Mouse (Mus musculus): ENCODE results near the gene Ghrh. TPM values are rescaled to one million over a fixed set of nuclear protein-coding genes. Genes with fewer than 3 reads are reported as not detected.

Ghrh gene
- total and polyA plus RNA-seq, 3 experiments, result not detected

DNA sequence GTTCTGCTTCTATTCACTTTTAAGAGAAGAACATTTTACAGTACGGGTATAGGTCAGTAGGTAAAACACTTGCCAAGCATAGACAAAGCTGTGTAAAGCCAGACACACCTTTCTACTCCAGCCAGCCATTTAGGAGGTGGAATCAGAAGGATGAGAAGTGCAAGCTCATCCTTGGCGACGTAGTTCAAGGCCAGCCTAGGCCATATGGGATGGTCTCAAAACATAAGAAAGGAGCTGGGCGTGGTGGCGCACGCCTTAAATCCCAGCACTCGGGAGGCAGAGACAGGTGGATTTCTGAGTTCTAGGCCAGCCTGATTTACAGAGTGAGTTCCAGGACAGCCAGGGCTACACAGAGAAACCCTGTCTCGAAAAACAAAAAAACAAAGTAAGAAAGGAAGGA lies 37.7 kb downstream of the Ghrh start:
- in situ Hi-C loops (cut with MboI; ENCODE audit: low pct_ligation_motif_present, low pct_unique_long_range_greater_than_20kb, low sequenced_read_pairs), result no loop called here
- H3K27ac ChIP-seq (ENCODE audit: insufficient read depth, low read depth), result no peak overlapping the region
- H3K4me3 ChIP-seq (replicated peaks in 1 of 3; ENCODE audit: low read depth in 2 of 3, low read length in 2 of 3, poor library complexity in 1 of 3), result no peak overlapping the region
- no peaks in the 10 kb centered on the region for H3K27me3 ChIP-seq (replicated peaks)
- dilution Hi-C loops (cut with MboI; ENCODE audit: extremely low pct_ligation_motif_present, extremely low pct_unique_long_range_greater_than_20kb, low sequenced_read_pairs), result no loop called here
- no peak overlapping the region for H3K9ac ChIP-seq (ENCODE audit: insufficient read depth, low read depth)
- no peak overlapping the region for H3K4me2 ChIP-seq (ENCODE audit: insufficient read depth, low read depth, poor library complexity, severe bottlenecking)
- peaks cover 6% of the 10 kb centered on the region; the same call in 1 of the 2 replicates for H3K79me2 ChIP-seq (replicated peaks; ENCODE audit: control insufficient read depth, extremely low read depth, insufficient read depth, poor library complexity, severe bottlenecking)
- no peak for TF ChIP-seq JUND (conservative IDR thresholded peaks at IDR 0.05; ENCODE audit: low read depth, low read length)
- no peak for TF ChIP-seq MEF2A (IDR thresholded peaks at IDR 0.05; ENCODE audit: borderline replicate concordance, low read depth, low read length)
- no peak for TF ChIP-seq EP300 (IDR thresholded peaks at IDR 0.05; ENCODE audit: low read length)
- no peak for TF ChIP-seq USF2 (conservative IDR thresholded peaks at IDR 0.05; ENCODE audit: low read depth, low read length)
- TF ChIP-seq ETS1 (conservative IDR thresholded peaks at IDR 0.05; ENCODE audit: low read depth, low read length), result no peak
- no peak for TF ChIP-seq POLR2AphosphoS2 (IDR thresholded peaks at IDR 0.05; ENCODE audit: low read depth, low read length)
- TF ChIP-seq NRF1 (IDR thresholded peaks at IDR 0.05; ENCODE audit: low read depth, low read length), result no peak
- TF ChIP-seq USF1 (IDR thresholded peaks at IDR 0.05; ENCODE audit: low read depth, low read length), result no peak
- no peak for TF ChIP-seq CTCF (conservative IDR thresholded peaks at IDR 0.05 in 1 of 2, IDR thresholded peaks at IDR 0.05 in 1 of 2; ENCODE audit: low read depth in 2 of 2, low read length in 2 of 2)
- no peak for TF ChIP-seq IRF4 (IDR thresholded peaks at IDR 0.05; ENCODE audit: low read depth, low read length)
- no peak for TF ChIP-seq ZMIZ1 (IDR thresholded peaks at IDR 0.05; ENCODE audit: low read depth, low read length)
- no peak for TF ChIP-seq SIN3A (IDR thresholded peaks at IDR 0.05; ENCODE audit: low read length)
- no peak for TF ChIP-seq CHD2 (IDR thresholded peaks at IDR 0.05; ENCODE audit: low read length)
- TF ChIP-seq MXI1 (IDR thresholded peaks at IDR 0.05; ENCODE audit: low read depth, low read length), result no peak
- TF ChIP-seq TCF12 (IDR thresholded peaks at IDR 0.05; ENCODE audit: low read depth, low read length), result no peak
- TF ChIP-seq PAX5 (IDR thresholded peaks at IDR 0.05; ENCODE audit: low read length), result no peak
- TF ChIP-seq GABPA (IDR thresholded peaks at IDR 0.05; ENCODE audit: insufficient replicate concordance, low read depth, low read length), result no peak
- TF ChIP-seq NELFE (IDR thresholded peaks at IDR 0.05; ENCODE audit: low read depth, low read length), result no peak
- TF ChIP-seq SMC3 (IDR thresholded peaks at IDR 0.05; ENCODE audit: low read depth, low read length), result no peak
- no peak for TF ChIP-seq CHD1 (IDR thresholded peaks at IDR 0.05; ENCODE audit: low read depth, low read length)
- H3K9me3 ChIP-seq (replicated peaks; ENCODE audit: low read length), result no peaks in the 10 kb centered on the region
- H3K36me3 ChIP-seq (replicated peaks in 1 of 2; ENCODE audit: control insufficient read depth in 1 of 2, insufficient read depth in 1 of 2, low read length in 1 of 2), result peaks cover 80 to 95% of the 10 kb centered on the region in 2 experiments
- H3K4me1 ChIP-seq (ENCODE audit: control insufficient read depth in 1 of 2, insufficient read depth in 2 of 2), result no peaks in the 10 kb centered on the region
- DNase-seq (ENCODE audit: extremely low read depth), result no peak

DNA sequence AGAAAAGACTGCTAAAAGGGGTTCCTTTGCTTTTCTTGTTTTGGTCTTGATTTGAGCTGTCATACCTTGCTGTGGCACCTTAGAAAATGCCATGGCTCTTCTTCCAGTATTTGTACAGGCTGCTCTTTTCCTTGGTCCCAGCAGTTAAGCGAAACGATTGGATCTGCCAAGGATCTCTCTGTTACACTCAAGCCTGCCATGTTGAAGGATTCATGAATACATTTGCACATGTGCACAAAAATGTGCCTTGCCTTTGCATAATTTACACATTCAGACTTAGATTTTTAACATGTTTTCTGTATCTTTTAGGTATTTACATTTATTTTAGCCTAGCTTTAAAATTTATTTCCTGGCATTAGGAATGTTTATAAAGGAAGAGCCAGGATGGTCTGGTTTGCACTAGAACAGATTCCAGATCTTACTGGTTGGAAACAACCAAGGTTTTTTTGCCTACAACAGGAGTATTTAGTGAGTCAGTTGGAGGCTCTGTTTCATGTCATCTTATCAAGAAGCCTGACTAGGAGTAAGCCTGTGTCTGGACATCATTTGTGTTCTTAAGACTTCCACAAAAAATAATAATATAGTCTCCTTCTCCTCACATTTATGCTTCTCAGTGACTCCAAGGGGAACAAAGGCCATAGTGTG lies 38.9 kb downstream of the Ghrh start:
- dilution Hi-C loops (cut with MboI; ENCODE audit: extremely low pct_ligation_motif_present, extremely low pct_unique_long_range_greater_than_20kb, low sequenced_read_pairs), result no loop called here
- TF ChIP-seq TBP (conservative IDR thresholded peaks at IDR 0.05; ENCODE audit: low read depth, low read length) (no peak), MEF2A (IDR thresholded peaks at IDR 0.05; ENCODE audit: borderline replicate concordance, low read depth, low read length) (no peak), MAZ (IDR thresholded peaks at IDR 0.05; ENCODE audit: low read depth, low read length) (no peak), MAX (IDR thresholded peaks at IDR 0.05; ENCODE audit: low read length) (no peak), ELF1 (IDR thresholded peaks at IDR 0.05; ENCODE audit: low read depth, low read length) (no peak), USF2 (conservative IDR thresholded peaks at IDR 0.05; ENCODE audit: low read depth, low read length) (no peak), CHD1 (IDR thresholded peaks at IDR 0.05; ENCODE audit: low read depth, low read length) (no peak), MYC (IDR thresholded peaks at IDR 0.05; ENCODE audit: low read depth, low read length) (no peak), GABPA (IDR thresholded peaks at IDR 0.05; ENCODE audit: insufficient replicate concordance, low read depth, low read length) (no peak), TCF12 (IDR thresholded peaks at IDR 0.05; ENCODE audit: low read depth, low read length) (no peak), SIN3A (IDR thresholded peaks at IDR 0.05; ENCODE audit: low read length) (no peak), POLR2A (IDR thresholded peaks at IDR 0.05; ENCODE audit: low read depth, low read length) (no peak), CHD2 (IDR thresholded peaks at IDR 0.05; ENCODE audit: low read length) (no peak), NELFE (IDR thresholded peaks at IDR 0.05; ENCODE audit: low read depth, low read length) (no peak), ETS1 (conservative IDR thresholded peaks at IDR 0.05; ENCODE audit: low read depth, low read length) (no peak), ZKSCAN1 (IDR thresholded peaks at IDR 0.05; ENCODE audit: borderline replicate concordance, low read depth, low read length) (no peak), SMC3 (IDR thresholded peaks at IDR 0.05; ENCODE audit: low read depth, low read length) (no peak), POLR2AphosphoS2 (IDR thresholded peaks at IDR 0.05; ENCODE audit: low read depth, low read length) (no peak), JUN (IDR thresholded peaks at IDR 0.05; ENCODE audit: insufficient read depth, low read depth, low read length) (no peak)
- H3K36me3 ChIP-seq (replicated peaks in 1 of 2; ENCODE audit: control insufficient read depth in 1 of 2, insufficient read depth in 1 of 2, low read length in 1 of 2), result peaks cover 79 to 95% of the 10 kb centered on the region in 2 experiments

More for the DNA sequence above, 38.9 kb downstream of the Ghrh start:
- Histone ChIP-seq H3K79me2 (replicated peaks; ENCODE audit: control insufficient read depth, extremely low read depth, insufficient read depth, poor library complexity, severe bottlenecking) (peaks cover 6% of the 10 kb centered on the region; the same call in 1 of the 2 replicates), H3K4me3 (replicated peaks in 1 of 3; ENCODE audit: low read depth in 2 of 3, low read length in 2 of 3, poor library complexity in 1 of 3) (no peak overlapping the region), H3K9ac (ENCODE audit: insufficient read depth, low read depth) (no peak overlapping the region), H3K27ac (ENCODE audit: insufficient read depth, low read depth) (no peak overlapping the region), H3K27me3 (replicated peaks) (no peaks in the 10 kb centered on the region), H3K4me2 (ENCODE audit: insufficient read depth, low read depth, poor library complexity, severe bottlenecking) (no peak overlapping the region), H3K9me3 (replicated peaks; ENCODE audit: low read length) (no peaks in the 10 kb centered on the region), H3K4me1 (ENCODE audit: control insufficient read depth in 1 of 2, insufficient read depth in 2 of 2) (no peaks in the 10 kb centered on the region)
- in situ Hi-C loops (cut with MboI; ENCODE audit: low pct_ligation_motif_present, low pct_unique_long_range_greater_than_20kb, low sequenced_read_pairs), result no loop called here
- no peak for DNase-seq (ENCODE audit: extremely low read depth)

Measured in CH12.LX (cell line).